Mouse (Mus musculus): ENCODE measurements around the gene Agfg2. TPM values are rescaled to one million over a fixed set of nuclear protein-coding genes. Genes with fewer than 3 reads are reported as not detected.

Gene Agfg2
- polyA plus RNA-seq, 1 experiment, result not detected

GRCm38 (mm10) chr5:137689974-137690373, 5.4 kb upstream of the Agfg2 start:
- H3K4me1 ChIP-seq (ENCODE audit: control insufficient read depth, insufficient read depth, low read length), result peaks cover 3% of the 10 kb centered on the region; the same call in 1 of the 2 replicates
- no peak overlapping the region for H3K27ac ChIP-seq (ENCODE audit: insufficient read depth, low read depth, low read length)
- H3K4me3 ChIP-seq (ENCODE audit: insufficient read depth, low read depth, low read length), result no peak overlapping the region
- WGBS, result 93% methylated on average over 3 of the region's 3 CpGs
- TF ChIP-seq CTCF (IDR thresholded peaks at IDR 0.05; ENCODE audit: insufficient read depth, low read depth, low read length) (no peak), POLR2A (IDR thresholded peaks at IDR 0.05; ENCODE audit: insufficient read depth, low read depth, low read length) (no peak)

DNA sequence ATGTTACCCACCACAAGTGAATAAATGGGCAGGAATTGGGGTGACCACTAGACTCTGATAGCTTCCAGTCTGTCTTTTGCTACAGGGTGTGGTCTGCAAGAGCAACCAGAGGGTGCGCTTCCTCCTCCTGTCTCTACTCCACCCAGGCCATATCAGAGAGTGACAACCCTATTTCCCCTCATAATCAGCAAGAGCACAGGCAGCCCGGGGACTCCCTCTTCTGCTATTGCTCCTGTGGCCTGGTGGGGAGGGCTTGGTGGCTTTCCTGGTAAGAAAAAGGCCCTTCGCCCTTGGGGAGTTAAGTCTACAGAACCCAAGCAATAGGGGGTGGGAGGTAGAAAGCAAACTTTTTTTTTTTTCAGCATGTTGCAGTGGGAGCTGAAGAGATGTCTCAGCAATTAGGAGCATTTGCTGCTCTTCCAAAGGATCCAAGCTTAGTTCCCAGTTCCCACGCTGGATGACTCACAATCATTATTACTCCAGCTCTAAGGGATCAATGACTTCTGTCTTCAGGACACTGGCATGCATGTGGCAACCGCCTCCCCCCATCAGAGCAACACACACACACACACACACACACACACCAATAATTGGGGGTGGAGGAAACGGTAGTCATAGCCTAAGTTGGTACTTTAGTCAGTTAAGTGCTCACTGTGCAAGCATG, 1.7 kb upstream of the Agfg2 start:
- TF ChIP-seq CTCF (IDR thresholded peaks at IDR 0.05; ENCODE audit: insufficient read depth, low read depth, low read length), result no peak
- no peak for TF ChIP-seq POLR2A (IDR thresholded peaks at IDR 0.05; ENCODE audit: insufficient read depth, low read depth, low read length)
- no peak overlapping the region for H3K27ac ChIP-seq (ENCODE audit: insufficient read depth, low read depth, low read length)
- 55% methylated on average over 6 of the region's 6 CpGs for WGBS

DNA sequence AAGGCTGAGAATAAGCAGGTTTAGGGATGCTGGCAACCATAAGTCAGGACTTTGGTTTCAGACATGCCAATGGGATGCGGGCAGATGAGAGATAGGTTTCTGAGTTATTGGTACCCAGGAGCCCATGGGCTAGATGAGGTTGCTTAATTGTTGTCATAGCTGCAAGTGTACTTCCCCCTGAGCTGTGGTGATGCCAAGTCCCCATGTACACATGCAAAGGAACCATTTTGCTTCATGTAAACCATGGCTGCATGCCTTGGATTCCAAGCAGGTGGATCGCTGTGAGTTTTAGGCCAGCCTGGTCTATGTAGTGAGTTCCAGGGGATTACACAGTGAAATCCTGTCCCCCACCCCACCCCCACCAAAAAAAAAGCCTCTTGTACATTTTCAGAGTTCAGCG, 1.1 kb upstream of the Agfg2 start:
- H3K4me3 ChIP-seq (ENCODE audit: insufficient read depth, low read depth, low read length), result no peak overlapping the region
- no peak for TF ChIP-seq POLR2A (IDR thresholded peaks at IDR 0.05; ENCODE audit: insufficient read depth, low read depth, low read length)
- H3K4me1 ChIP-seq (ENCODE audit: control insufficient read depth, insufficient read depth, low read length), result peaks cover 9% of the 10 kb centered on the region
- 94% methylated on average over 3 of the region's 3 CpGs for WGBS
- no peak overlapping the region for H3K27ac ChIP-seq (ENCODE audit: insufficient read depth, low read depth, low read length)

More for the DNA sequence above, 1.7 kb upstream of the Agfg2 start:
- H3K4me1 ChIP-seq (ENCODE audit: control insufficient read depth, insufficient read depth, low read length), result peaks cover 9% of the 10 kb centered on the region
- H3K4me3 ChIP-seq (ENCODE audit: insufficient read depth, low read depth, low read length), result no peak overlapping the region

- TF ChIP-seq CTCF (IDR thresholded peaks at IDR 0.05; ENCODE audit: insufficient read depth, low read depth, low read length) (no peak), POLR2A (IDR thresholded peaks at IDR 0.05; ENCODE audit: insufficient read depth, low read depth, low read length) (no peak)
Observed at GRCm38 (mm10) chr5:137683388-137684293, 885 bp downstream of the Agfg2 start.

GRCm38 (mm10) chr5:137682526-137682925, 2.0 kb downstream of the Agfg2 start:
- TF ChIP-seq POLR2A (IDR thresholded peaks at IDR 0.05; ENCODE audit: insufficient read depth, low read depth, low read length) (no peak), CTCF (IDR thresholded peaks at IDR 0.05; ENCODE audit: insufficient read depth, low read depth, low read length) (no peak)
- H3K4me3 ChIP-seq (ENCODE audit: insufficient read depth, low read depth, low read length), result no peak overlapping the region
- peaks cover 9% of the 10 kb centered on the region for H3K4me1 ChIP-seq (ENCODE audit: control insufficient read depth, insufficient read depth, low read length)
- no peak overlapping the region for H3K27ac ChIP-seq (ENCODE audit: insufficient read depth, low read depth, low read length)
- 69% methylated on average over 6 of the region's 6 CpGs for WGBS

More at GRCm38 (mm10) chr5:137683388-137684293, 885 bp downstream of the Agfg2 start:
- H3K27ac ChIP-seq (ENCODE audit: insufficient read depth, low read depth, low read length), result no peak overlapping the region
- 4% methylated on average over 28 of the region's 28 CpGs for WGBS
- H3K4me3 ChIP-seq (ENCODE audit: insufficient read depth, low read depth, low read length), result peak overlapping the region; percentile 80
- H3K4me1 ChIP-seq (ENCODE audit: control insufficient read depth, insufficient read depth, low read length), result peaks cover 9% of the 10 kb centered on the region

DNA sequence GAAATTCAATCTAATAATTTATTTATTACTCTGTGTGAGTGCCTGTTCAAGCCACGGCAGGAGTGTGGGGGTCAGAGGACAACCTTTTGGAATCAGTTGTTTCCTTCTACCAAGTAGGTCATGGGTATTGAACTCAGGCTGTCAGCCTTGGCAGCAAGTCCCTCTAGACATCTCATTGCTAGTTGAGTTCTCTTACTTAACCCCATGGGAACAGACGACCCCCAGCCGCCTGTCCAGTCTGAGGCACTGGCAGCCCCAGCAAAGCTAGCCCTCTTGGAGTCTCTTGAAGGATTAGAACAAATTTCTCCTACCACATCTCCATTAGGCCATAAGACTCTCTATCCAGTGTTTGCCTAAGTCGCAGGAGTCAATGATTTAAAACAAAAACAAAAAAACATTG, 4.8 kb downstream of the Agfg2 start:
- H3K4me1 ChIP-seq (ENCODE audit: control insufficient read depth, insufficient read depth, low read length), result peaks cover 6% of the 10 kb centered on the region
- no peak overlapping the region for H3K4me3 ChIP-seq (ENCODE audit: insufficient read depth, low read depth, low read length)
- TF ChIP-seq CTCF (IDR thresholded peaks at IDR 0.05; ENCODE audit: insufficient read depth, low read depth, low read length) (no peak), POLR2A (IDR thresholded peaks at IDR 0.05; ENCODE audit: insufficient read depth, low read depth, low read length) (no peak)
- WGBS, result 91% methylated on average over 4 of the region's 4 CpGs
- no peak overlapping the region for H3K27ac ChIP-seq (ENCODE audit: insufficient read depth, low read depth, low read length)

GRCm38 (mm10) chr5:137678736-137679135, 5.8 kb downstream of the Agfg2 start:
- TF ChIP-seq POLR2A (IDR thresholded peaks at IDR 0.05; ENCODE audit: insufficient read depth, low read depth, low read length) (no peak), CTCF (IDR thresholded peaks at IDR 0.05; ENCODE audit: insufficient read depth, low read depth, low read length) (no peak)
- 88% methylated on average over 3 of the region's 3 CpGs for WGBS
- no peak overlapping the region for H3K4me3 ChIP-seq (ENCODE audit: insufficient read depth, low read depth, low read length)
- H3K4me1 ChIP-seq (ENCODE audit: control insufficient read depth, insufficient read depth, low read length), result peaks cover 6% of the 10 kb centered on the region
- no peak overlapping the region for H3K27ac ChIP-seq (ENCODE audit: insufficient read depth, low read depth, low read length)

DNA sequence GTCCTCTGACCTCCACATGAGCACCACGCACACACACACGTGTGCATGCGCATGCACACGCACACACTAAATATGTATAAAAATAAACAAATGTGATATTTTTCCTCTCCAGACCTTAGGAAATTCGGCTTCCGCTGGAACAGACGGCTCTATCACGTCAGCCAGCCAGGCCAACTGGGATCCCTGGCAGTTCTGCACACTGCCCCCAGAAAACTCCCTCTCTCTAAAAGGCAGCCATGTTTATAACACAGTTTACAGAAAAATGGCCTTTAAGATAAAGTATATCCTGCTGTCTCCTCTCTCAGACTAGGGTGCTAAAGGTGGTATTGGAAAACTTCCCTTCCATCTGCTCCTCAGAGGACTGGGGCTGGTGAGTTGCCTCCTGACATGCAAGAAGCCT, 6.7 kb downstream of the Agfg2 start:
- WGBS, result 97% methylated on average over 8 of the region's 8 CpGs

DNA sequence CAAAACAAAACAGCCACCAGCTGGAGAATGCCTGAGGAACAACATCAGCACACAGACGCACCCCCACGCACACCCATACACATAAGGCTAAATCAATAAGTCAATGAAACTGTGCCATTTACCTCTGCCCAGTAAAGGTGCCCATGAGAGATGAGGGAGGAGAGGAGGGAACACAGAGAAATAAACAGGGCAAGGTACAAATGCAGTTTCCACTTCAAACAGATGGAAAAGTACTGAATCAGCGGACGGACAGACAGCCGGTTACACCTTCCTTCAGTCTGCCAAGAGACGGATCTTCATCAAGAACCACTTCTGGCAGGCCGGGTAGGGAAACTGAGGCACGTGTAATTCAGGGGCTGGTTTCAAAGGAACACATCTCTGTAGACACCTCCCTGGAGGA, 9.7 kb downstream of the Agfg2 start:
- TF ChIP-seq POLR2A (IDR thresholded peaks at IDR 0.05; ENCODE audit: insufficient read depth, low read depth, low read length) (no peak), CTCF (IDR thresholded peaks at IDR 0.05; ENCODE audit: insufficient read depth, low read depth, low read length) (no peak)
- no peak overlapping the region for H3K27ac ChIP-seq (ENCODE audit: insufficient read depth, low read depth, low read length)
- H3K4me3 ChIP-seq (ENCODE audit: insufficient read depth, low read depth, low read length), result no peak overlapping the region
- WGBS, result 96% methylated on average over 8 of the region's 8 CpGs
- peaks cover 15% of the 10 kb centered on the region for H3K4me1 ChIP-seq (ENCODE audit: control insufficient read depth, insufficient read depth, low read length)

More for the DNA sequence above, 6.7 kb downstream of the Agfg2 start:
- TF ChIP-seq POLR2A (IDR thresholded peaks at IDR 0.05; ENCODE audit: insufficient read depth, low read depth, low read length) (no peak), CTCF (IDR thresholded peaks at IDR 0.05; ENCODE audit: insufficient read depth, low read depth, low read length) (no peak)
- no peak overlapping the region for H3K27ac ChIP-seq (ENCODE audit: insufficient read depth, low read depth, low read length)
- H3K4me3 ChIP-seq (ENCODE audit: insufficient read depth, low read depth, low read length), result no peak overlapping the region
- H3K4me1 ChIP-seq (ENCODE audit: control insufficient read depth, insufficient read depth, low read length), result peaks cover 4% of the 10 kb centered on the region
